Mouse (Mus musculus) adrenal gland, postnatal 14 days (tissue): Measurements from ENCODE around the gene Pla2g2c. TPM values are rescaled to one million over a fixed set of nuclear protein-coding genes. Genes with fewer than 3 reads are reported as not detected.

Source experiments
- DNase-seq: peaks from one replicate; pipeline ENCODE4 v3.0.0; 2021; ENCODE audit warnings: mixed read lengths
- total RNA-seq: library from RNA; stranded (reverse); gene quantifications from 2 replicates; pipeline ENCODE4 v1.2.3, GENCODE M21; 2021

Gene Pla2g2c
- total RNA-seq, 1 experiment from 2014 or later: not detected

- DNase-seq: no peak
These were observed 29.0 kb downstream of the Pla2g2c start for GRCm38 (mm10) chr4:138753608-138754007.

- no peak for DNase-seq
These were observed 29.8 kb downstream of the Pla2g2c start for GRCm38 (mm10) chr4:138754432-138754831.

GRCm38 (mm10) chr4:138755439-138755838 lies 30.8 kb downstream of the Pla2g2c start:
- DNase-seq: no peak

- no peak for DNase-seq
These were observed 31.4 kb downstream of the Pla2g2c start for GRCm38 (mm10) chr4:138755983-138756382.

GRCm38 (mm10) chr4:138757416-138757815 lies 32.8 kb downstream of the Pla2g2c start, which contains the start of gene Pla2g2f:
Pla2g2f (minus strand) TSS chr4:138757626.
- peak; percentile 47 for DNase-seq

- peak; percentile 35 for DNase-seq
These were observed 37.7 kb downstream of the Pla2g2c start for GRCm38 (mm10) chr4:138762266-138762665.

- no peak for DNase-seq
These were observed 47.4 kb downstream of the Pla2g2c start for GRCm38 (mm10) chr4:138771970-138772369.

GRCm38 (mm10) chr4:138772386-138772785 lies 47.8 kb downstream of the Pla2g2c start:
- no peak for DNase-seq

- no peak for DNase-seq
These were observed 50.8 kb downstream of the Pla2g2c start, which contains the start of gene Pla2g2d for GRCm38 (mm10) chr4:138775435-138775834. Pla2g2d (plus strand) TSS chr4:138775735.

GRCm38 (mm10) chr4:138777417-138778407 lies 53.1 kb downstream of the Pla2g2c start:
- DNase-seq: peak; percentile 46

GRCm38 (mm10) chr4:138780300-138780699 lies 55.7 kb downstream of the Pla2g2c start:
- DNase-seq: peak; percentile 55

- peak; percentile 22 for DNase-seq
These were observed 57.5 kb downstream of the Pla2g2c start for GRCm38 (mm10) chr4:138782098-138782497.

GRCm38 (mm10) chr4:138785721-138786120 lies 61.1 kb downstream of the Pla2g2c start:
- DNase-seq: no peak

GRCm38 (mm10) chr4:138786141-138786540 lies 61.5 kb downstream of the Pla2g2c start:
- DNase-seq: no peak

- no peak for DNase-seq
These were observed 63.8 kb downstream of the Pla2g2c start for GRCm38 (mm10) chr4:138788381-138788780.

GRCm38 (mm10) chr4:138791452-138791851 lies 66.9 kb downstream of the Pla2g2c start:
- no peak for DNase-seq

GRCm38 (mm10) chr4:138792599-138792998 lies 68.0 kb downstream of the Pla2g2c start:
- DNase-seq: no peak

- DNase-seq: peak; percentile 70
These were observed 68.7 kb downstream of the Pla2g2c start for GRCm38 (mm10) chr4:138793276-138793675.

- DNase-seq: no peak
These were observed 69.8 kb downstream of the Pla2g2c start for GRCm38 (mm10) chr4:138794344-138794743.
